Mouse (Mus musculus): ENCODE measurements around the gene Bin2. TPM values are rescaled to one million over a fixed set of nuclear protein-coding genes. Genes with fewer than 3 reads are reported as not detected.

The Bin2 gene
- polyA plus RNA-seq (2017; shearing (Covaris generic)): 853 TPM

DNA sequence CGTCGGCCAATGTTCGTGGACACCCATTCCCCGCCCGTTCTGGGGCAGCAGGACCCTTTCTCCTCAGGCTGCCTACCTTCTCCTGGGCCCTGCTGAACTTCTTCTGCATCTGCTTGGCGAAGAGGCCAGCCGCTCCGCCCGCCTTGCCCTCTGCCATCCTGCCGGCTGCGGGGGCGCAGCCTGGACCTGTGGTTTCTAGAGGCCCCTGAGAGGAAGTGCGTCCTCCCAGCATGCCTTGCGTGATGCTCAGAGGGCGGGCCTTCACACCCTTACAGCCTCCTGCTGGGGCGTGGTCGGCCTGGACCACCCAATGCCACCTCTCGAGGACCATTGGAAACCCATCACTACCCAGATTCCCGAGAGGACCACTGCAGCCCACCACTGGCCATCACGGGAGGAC lies at the start of gene Bin2:
Bin2 (minus strand) TSS at position 217 of the 400 bp plus-strand sequence.

DNA sequence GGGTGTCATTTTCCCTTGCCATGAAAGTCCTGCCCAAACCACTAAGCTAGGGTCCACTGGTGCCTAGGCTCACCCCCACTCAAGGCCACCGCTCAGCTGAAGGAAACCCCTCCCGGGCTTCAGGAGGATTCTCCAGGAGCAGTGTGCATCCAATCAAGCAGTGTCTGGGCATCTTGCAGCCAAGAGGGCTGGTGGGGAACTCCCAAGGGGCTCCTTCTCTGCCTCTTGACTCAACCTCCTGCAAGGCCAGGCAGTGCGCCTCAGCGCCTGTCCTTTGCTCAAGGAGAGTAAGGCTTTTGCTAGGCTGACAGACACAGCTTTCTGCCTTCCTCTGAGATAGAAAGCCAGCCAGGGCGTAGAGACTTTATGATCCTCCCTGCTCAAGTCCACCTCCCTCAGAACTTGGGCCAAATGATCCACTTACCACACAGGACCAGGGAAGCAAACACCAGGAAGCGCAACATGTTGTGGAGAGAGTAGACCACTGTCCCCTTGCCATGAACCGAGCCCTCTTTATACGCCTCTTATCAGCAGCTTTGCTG lies 18.1 kb upstream of the Bin2 start, which contains the start of gene Cela1:
Cela1 (minus strand) TSS at position 492 of the 542 bp plus-strand sequence.

DNA sequence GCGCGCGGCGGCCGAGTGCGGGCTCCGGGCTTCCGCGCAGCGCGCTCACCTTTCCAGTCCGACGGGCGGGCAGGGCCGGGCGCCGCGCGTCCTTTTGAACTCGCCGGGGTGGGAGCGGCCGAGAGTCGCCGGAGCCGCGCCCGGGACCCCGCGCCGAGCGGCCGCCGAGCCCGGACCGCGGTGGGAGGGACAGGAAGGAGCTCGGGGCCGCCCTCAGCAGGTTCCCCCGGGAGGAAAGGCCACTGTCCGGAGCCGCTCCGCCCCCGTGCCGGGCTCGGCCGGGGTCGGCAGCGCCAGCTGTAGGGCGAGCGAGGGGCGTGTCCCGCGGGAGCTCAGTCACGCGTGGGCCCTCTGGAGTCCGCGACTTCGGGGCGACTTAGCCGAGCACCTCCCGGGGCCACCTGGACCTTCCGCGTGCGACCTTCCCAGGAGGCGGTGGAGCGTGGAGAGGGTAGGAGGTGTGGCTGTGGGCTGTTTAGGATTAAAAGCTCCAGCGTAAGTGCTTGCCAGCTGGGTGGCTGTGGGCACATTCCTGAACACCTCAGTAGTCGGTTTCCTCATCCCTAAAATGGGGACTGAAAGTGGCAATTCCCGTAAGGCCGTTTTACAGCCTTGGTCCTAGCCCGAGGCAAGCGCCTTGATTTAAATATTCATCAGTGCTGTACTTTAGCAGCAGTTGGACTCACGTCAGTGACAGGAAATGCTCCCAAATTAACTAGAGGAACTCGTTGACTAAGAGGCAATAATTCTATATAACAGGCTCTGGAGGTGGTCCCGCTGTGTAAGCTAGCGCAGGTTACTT lies 32.5 kb downstream of the Bin2 start, which contains the start of gene Smagp:
Smagp (minus strand) TSS at position 241 of the 802 bp plus-strand sequence.

DNA sequence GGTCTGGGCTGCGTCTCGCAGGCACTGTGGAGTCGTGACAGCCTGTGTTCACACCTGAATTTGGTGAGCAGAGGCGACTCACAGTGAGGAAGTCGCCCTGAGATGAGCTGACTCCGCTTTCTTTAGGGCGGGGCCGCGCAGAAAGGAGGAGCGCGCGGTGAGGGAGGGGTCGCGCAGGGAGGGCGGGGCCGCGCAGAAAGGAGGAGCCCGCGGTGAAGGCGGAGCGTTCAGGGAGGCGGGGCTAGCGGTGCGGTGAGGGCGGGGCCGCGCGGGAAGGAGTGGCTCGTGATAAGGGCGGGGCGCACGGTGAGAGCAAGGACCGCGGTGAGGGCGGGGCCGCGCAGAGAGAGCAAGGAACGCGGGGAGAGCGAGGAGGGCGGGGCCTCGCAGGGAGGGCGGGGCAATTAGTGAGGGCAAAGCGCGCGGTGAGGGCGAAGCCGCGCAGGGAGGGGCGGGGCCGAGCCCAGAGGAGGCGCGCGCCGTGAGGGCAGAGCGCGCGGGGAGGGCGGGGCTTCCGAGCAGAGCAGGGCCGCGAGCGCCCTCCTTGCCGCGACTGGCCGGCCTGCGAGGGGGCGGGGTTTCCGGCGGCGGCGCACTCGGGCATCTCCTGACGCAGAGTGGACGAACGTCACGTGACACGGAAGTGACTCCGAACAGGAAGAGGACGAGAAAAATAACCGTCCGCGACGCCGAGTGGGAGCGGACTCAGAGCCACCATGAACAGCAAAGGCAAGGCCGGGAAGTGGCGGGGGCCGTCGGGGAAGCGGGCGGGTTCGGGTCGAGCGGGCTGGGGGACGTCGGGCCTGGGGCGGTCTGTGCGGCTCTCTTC lies 54.1 kb downstream of the Bin2 start, which contains the start of gene Dazap2:
Dazap2 (plus strand) TSS at position 354 of the 829 bp plus-strand sequence.

DNA sequence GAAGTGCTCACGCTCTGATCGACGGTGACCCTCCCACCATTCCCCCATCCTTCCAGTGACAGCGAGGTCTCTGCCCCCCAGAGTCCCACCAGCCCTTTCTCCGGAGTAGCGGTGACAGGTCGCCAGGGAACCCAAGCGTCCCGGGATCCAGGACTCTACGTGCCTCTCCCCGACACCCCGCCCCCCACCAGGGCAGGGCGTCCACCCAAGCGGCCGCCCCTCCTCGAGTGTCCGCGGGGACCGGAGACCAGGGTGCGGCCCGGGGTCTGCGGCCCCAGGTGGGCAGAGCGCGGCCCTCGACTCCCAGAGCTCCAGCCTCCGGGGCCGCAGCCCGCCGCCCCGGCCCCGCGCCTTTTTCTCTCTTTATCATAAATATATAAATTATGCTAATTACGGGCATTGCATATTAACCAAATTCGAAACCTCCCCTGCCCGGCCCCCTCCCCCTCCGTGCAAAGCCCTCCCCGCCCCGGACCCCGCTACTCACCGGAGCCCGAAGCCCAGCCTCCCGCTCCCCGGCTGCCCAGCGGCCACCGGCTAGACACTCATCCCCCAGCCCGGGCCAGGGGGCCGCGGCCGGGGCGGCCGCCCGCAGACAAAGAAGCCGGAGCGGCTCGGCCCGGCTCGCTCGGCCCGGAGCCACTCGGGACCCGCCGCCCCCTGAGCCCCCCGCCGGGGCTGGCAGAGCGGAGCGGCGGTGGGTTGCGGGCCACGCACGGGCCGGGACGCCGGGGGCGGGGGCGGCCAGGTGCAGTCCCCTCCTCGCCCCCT lies 69.9 kb downstream of the Bin2 start, which contains the start of gene Pou6f1:
Pou6f1 (minus strand) TSS at position 709 of the 771 bp plus-strand sequence.

Other genes with a start within 250 kb of the Bin2 start
- gene Gm5475, start 247.4 kb downstream of the Bin2 start, polyA plus RNA-seq (2017; shearing (Covaris generic)): 0.51 TPM
- 36.9 TPM for gene Slc11a2, start 244.5 kb downstream of the Bin2 start, polyA plus RNA-seq (2017; shearing (Covaris generic))
- gene Letmd1, start 200.5 kb downstream of the Bin2 start, polyA plus RNA-seq (2017; shearing (Covaris generic)): 31.8 TPM
- 9.5 TPM for gene Csrnp2, start 174.1 kb downstream of the Bin2 start, polyA plus RNA-seq (2017; shearing (Covaris generic))
- 5.0 TPM for gene Tfcp2, start 117.5 kb downstream of the Bin2 start, polyA plus RNA-seq (2017; shearing (Covaris generic))
- gene Pou6f1, start 69.6 kb downstream of the Bin2 start, polyA plus RNA-seq (2017; shearing (Covaris generic)): 202 TPM
- 758 TPM for gene Dazap2, start 54.2 kb downstream of the Bin2 start, polyA plus RNA-seq (2017; shearing (Covaris generic))
- not detected for gene Smagp, start 32.6 kb downstream of the Bin2 start, polyA plus RNA-seq (2017; shearing (Covaris generic))
- gene Cela1, start 18.4 kb upstream of the Bin2 start, polyA plus RNA-seq (2017; shearing (Covaris generic)): 12.7 TPM
- gene Galnt6, start 59.8 kb upstream of the Bin2 start, polyA plus RNA-seq (2017; shearing (Covaris generic)): 137 TPM
- gene Slc4a8, start 92.2 kb upstream of the Bin2 start, polyA plus RNA-seq (2017; shearing (Covaris generic)): 4.8 TPM
- 0.21 TPM for gene Scn8a, start 200.3 kb upstream of the Bin2 start, polyA plus RNA-seq (2017; shearing (Covaris generic))